Mouse (Mus musculus): ENCODE results near the gene Efnb2.
A peak's percentile ranks its signal among the peaks of the same experiment; 100 is the strongest.

Efnb2 gene

DNA sequence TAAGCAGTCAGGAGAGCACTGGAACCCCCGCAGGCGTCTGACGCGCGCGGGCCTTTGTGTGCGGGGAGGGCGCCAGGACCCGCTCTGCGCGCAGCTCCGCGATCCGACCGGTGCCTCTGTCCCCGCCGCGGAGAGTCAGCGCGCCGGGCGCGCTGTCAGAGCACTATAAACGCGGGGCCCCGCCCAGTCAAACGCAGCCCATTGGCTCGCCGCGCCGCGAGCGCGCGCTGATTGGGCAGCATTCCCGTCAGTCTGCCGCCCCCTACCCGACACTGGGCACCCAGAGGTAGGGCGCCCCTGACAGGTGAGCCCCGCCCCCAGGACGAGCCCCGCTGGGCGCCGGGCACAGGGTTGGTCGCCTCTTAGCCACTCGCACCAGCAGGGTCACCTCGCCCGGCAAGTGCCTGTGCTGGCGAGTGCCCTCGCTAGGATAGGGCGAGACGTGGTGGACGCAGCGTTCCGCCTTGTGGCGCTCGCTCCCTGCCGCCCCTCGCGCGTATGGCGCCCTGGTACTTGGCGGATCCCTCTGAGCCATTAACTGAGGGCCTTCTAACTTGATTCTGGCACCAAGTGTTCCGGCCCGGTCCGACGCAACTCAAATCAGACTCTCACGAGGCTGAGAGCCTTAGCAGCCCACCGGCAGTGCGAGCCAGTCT lies at the start of gene Efnb2:
Gene Efnb2 (minus strand): TSS at position 140 of the 656 bp plus-strand sequence.
- peak; percentile 89 for DNase-seq (ENCODE audit: low read depth, low spot score)

DNA sequence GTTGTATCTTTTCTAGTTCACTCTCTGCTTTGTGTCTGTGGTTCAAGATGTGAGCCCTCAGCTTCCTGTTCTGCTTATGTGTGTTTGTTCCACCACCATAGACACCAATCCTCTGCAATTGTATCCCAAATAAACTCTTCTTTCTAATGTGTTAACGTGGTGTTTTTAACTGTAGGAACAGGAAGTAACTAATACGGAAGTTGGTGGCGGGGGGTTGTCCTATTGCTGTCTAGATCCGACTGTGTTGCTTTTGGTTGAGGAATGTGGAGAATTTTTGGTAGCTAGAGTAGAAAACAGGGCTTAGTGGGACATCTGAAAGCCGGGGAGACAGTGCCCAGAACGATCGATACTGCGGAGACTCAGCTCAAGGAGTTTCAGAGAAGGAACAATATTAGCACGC lies 43.8 kb upstream of the Efnb2 start:
- DNase-seq (ENCODE audit: low read depth, low spot score) = no peak

DNA sequence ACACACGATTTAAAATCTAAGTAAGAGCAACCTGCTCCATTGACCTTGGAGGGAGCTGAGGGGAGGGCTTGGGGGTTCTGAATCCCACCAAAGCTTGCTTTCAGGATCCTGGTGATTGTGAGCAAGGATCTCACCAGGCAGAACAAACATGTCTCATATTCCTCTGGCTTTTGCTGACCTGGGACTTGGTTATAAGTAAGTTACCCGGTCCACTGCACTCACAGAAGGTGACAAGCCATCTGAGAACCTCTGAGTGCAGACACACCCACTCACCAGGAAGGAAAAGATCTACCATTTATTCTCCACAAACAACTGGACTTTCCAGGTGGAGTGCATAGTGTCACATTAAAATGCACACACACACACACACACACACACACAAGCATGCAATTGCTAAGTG lies 42.6 kb upstream of the Efnb2 start:
- DNase-seq (ENCODE audit: low read depth, low spot score) = no peak

DNA sequence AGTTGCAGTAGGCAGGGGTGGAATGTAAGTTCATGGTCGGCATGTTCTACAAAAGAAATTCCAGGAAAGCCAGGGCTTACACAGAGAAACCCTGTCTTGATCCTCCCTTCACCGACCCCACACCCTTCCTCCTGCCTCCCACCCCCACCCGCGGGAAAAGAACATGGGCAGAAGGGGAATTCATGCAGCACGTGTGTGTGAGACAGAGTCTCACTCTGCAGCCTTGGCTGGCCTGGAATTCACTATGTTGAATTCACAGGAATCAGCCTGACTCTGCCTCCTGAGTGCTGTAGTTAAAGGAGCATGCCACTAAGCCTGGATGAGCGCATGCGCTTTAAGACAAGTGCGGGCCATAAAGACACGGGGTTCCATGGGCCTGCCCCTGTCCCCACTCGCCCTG lies 39.8 kb upstream of the Efnb2 start:
- no peak for DNase-seq (ENCODE audit: low read depth, low spot score)

DNA sequence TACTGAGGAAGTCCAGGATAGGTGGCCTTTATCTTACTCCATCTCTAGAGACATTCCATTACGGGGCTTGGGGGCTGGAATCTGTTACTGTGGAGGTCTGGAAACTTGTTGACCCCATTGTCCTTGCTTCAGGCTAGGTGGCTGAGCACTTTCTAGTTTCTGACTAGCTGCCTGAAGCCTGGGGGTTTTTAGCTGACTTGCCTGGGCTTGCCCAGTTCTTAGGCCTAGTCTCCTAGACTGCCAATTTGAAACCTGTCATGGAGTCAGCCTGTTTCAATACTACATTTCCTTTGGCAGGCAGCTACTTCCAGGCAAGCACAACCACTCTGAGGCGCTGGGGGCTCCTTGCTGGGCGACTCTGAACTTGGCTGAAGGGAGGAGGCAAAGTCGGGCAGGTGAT lies 39.2 kb upstream of the Efnb2 start:
- DNase-seq (ENCODE audit: low read depth, low spot score) = no peak

DNA sequence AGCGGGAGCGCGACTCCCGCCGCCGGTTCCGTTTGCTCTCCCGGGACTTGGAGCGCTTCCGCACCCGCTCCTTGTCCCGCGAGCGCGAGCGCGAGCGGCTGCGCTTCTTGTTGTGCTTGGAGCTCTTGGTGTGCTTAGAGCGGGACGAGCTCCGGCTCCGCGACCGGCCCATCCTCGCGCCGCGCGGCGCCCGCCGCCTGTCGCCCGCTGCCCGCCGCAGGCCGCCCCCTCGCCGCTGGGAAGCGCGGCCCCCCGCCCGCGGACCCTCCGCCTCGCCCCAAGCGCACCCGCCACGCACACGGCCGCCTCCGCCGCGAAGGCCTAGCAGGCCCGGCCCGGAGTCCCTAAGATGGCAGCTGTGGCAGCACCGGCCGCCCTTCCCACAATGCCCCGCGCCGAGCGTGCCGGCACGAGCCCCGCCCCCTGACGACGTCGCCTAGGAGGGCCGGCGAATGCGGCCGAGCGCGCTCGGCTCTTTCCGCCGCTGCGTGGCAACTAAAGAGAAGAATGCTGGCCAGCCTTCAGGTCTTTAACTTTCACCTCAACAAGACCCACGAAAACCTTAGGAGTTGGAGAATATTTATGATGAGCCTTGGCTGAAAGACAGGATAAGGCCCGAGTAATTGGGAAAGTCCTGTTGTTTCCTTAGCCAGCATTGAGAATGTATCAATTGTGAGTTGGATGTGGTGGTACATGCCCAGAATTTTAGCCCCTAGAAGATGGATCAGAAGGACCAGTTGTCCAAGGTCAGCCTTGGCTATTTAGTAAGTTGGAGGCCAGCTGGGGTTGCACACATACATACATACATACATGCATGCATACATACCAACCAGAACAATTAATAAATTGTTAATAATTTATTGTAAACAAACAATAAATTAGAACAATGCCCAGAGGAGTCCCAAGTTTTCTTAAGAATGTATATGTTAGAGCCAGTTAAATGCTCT lies 29.4 kb upstream of the Efnb2 start, which contains the start of gene Arglu1:
Gene Arglu1 (minus strand): TSS at position 376 of the 947 bp plus-strand sequence.
- peak; percentile 82 for DNase-seq (ENCODE audit: low read depth, low spot score)

DNA sequence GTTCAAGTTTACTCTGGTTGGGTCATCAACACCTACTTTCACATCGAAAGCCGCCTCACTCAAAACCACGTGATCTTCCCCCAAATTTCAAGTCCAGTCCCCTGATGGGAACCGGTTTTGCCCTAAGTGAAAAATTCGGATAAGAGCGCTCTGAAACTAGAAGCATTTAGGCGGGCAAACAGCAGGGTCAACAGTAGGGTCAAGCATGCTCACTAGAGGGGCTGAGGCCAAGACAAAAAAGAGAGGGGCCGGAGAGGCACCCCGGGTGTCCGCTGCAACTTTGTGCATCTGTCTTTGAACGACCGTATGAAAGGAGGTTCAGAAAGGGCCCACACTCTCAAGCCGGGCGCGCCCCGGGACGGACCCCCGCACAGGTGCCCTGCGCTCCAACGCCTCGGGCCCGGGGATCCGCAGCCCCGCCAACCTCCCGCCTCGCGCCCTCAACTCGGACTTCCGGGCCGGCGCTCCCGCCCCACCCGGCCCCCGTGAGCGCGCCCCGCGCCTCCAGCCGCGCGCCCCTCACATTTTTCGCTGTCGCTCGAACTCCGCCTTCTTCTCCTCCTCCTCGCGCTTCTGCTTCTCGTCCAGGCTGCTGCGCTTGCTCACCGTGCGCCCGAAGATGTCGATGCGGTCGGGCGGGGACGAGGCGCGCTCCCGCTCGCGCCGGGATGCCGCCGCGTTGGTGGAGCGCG lies 28.6 kb upstream of the Efnb2 start:
- DNase-seq (ENCODE audit: low read depth, low spot score) = no peak

DNA sequence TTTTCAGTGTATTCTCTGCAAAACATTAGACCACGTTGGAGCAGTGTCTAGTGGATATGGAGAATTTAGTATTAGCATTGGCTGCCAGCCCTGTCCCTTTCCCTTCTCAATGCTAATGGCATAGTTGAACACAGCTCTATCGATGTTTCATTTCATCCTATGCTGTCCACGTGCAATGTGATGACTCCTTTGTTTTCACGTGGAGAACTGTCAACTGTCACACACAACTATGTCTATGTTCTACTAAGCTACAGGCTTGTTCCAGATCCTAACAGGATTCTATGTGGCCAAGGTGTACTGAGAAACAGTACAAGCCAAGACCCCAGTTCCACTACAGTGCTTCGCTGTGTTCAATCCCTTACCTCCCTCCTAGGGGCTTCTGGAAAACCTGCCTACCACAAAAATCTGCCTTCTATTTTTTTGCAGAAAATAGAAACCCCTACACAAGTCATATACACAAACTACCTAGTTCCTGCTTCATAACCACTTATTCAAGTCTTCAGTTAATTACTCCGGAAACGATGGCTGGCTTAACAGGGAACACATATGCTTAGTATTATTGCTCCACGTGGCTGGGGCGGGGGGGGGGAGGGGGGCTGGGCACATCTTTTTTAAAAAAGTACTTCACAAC lies 27.9 kb upstream of the Efnb2 start:
- no peak for DNase-seq (ENCODE audit: low read depth, low spot score)

DNA sequence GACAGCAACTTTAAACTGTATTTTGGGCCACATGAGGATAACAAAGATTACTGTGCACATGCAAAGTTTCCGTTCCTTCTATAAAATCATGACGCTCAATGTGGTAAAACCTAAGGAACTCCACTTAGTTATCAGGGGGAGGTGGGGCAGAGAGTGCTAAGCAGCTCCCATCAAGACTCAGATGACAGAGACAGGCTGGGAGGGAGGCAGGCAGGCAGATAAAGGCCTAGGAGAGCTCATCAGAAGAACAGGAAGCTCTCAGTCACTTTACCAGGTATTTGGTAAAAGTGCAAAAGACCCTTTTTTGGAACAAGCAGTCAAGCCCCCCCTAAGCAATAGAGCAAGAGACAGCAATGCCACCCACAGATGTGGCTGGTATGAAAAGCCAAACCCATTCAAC lies 24.5 kb upstream of the Efnb2 start:
- DNase-seq (ENCODE audit: low read depth, low spot score) = no peak

DNA sequence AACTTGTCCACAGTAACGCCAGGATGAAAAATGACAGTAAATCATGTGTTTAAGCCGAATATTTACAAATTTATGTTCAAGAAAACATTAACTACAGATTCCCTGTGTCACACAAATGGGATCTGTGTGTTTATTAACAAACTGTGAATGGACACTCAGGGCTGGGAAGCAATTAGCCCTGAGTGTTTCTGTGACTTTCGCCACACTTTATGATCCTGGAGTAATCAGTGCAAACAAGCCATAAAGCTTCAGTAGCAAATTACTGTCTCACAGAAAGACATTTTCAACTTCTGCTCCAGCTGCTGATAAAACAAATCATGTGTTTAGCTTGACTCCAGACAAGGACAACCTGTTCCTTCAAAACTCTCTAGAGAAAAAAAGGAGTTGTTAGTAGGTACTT lies 21.7 kb upstream of the Efnb2 start:
- DNase-seq (ENCODE audit: low read depth, low spot score) = no peak

DNA sequence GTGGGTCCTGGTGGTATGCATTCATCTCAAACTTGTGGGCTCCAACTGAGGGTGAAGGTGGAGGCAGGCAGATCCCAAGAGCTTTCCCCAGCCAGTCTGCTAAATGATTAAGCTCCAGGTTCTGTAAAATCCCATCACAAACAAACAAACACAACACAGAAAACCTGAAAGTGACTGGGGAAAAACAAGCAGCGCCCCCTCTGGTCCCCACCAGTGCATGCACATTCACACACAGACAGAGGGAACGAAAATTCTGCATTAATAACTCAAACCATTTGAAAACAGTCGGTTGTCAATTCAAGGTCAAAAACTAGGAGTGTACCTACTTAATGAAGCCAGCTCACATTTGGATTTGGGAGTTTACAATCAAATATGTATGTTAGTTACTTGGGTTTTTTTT lies 17.2 kb upstream of the Efnb2 start:
- DNase-seq (ENCODE audit: low read depth, low spot score) = no peak

DNA sequence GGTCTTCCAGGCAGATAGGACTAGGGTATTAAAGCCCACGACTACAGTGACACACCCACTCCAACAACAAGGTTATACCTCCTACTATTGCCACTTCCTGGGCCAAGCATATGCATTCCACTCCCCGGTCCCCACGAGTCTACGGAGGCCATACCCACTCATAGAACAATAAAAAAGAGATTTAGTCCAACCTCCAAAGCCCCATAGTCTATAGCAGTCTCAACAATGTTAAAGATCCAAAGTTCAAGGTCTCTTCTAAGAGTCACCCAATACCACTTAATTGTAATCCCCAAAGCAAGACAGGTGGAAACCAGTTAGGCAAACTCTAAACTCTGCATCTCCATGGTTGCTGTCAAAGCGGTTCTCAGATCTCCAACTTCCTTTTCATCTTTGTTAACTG lies 13.8 kb upstream of the Efnb2 start:
- DNase-seq (ENCODE audit: low read depth, low spot score) = no peak

DNA sequence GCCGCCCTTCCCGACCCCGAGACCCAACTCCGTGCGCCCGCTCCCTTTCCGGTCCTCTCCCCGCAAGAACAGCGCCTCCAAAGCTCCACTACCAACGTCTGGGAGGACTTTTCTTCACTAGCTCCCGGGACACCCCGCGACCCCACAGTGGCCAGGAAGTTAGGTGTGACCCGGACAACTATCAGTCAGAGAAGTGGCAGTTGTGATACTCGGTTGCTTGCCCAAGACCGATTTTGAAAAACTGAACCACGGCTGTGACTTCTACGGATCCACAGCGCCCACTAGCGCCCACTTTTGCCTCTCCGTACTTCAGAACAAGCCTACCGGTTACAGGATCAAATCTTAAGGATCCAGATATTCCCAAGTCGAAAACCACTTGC lies 707 bp upstream of the Efnb2 start:
- DNase-seq (ENCODE audit: low read depth, low spot score) = peak; percentile 80

DNA sequence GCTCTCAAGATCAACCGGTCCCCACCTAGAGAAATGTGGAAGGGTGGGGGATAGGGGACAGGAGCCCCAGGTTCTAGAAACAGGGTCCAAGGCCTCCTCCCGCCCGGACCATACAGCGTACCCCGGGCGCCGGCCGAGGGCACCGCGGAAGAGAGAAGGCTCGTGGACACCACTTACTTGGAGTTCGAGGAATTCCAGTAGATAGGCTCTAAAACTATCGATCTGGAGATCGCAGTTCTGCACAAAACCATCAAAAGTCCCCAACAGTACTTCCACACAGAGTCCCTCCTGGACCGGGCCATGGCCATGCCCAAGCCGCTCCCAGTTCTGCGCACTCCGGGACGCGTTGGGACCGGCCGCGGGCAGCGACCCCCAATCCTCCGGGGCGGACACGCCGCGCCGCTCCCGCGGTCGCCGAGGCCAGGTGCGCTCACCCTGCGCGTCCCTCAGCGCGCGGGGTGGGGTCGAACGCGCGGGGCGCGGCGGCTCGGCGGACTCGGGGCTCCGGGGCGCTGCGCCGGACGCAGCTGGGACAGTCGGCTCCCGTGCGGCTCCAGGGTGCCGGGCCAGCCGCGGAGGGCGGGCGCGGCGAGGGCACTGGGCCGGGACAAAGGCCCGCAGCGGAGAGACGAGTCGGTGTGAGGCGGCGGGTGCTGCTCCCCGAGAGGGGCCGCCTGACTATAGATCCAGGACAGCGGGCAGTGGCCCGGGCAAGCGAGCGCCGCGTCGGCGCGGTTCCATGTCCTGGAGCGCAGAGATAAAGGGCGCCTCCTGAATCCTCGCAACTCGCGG lies 539 bp downstream of the Efnb2 start:
- DNase-seq (ENCODE audit: low read depth, low spot score) = no peak

DNA sequence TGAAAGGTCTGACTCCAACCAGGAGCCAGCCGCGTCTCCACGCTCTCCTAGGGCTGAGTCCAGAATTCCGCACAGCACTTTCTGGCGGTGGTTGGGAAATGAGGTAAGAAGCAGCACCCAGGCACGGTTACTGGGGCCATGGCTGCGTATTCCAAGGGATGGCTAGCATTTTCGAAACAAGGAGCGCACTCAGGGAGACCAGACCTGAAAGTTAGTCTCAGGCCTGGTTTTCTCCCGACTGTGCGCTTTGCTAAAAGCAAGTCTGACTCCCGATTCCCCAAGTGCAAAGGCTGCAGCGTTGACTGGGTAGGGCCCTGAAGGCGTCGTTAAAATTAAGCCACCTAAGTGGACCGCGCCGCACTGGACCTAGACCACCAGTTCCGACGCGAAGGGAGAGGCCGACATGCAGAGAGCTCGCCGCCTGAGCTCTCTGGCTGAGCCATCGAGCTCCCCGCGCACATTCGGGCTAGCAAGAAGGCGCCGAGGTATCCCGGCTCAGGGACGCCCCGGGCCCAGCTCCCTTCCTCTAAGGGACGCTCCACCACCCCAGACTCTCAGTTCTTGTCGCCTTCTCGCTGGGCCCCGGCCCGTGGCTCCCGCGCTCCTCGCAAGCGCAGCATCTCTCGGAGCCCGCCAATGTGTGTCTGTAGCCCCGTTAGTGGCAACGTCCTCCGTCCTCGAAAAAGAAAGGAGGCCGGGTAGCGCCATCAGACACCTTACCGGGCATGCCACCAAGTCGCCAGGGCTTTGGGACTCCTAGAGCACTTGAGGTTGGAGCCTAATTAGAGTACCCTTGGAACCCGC lies 1.3 kb downstream of the Efnb2 start:
- no peak for DNase-seq (ENCODE audit: low read depth, low spot score)

DNA sequence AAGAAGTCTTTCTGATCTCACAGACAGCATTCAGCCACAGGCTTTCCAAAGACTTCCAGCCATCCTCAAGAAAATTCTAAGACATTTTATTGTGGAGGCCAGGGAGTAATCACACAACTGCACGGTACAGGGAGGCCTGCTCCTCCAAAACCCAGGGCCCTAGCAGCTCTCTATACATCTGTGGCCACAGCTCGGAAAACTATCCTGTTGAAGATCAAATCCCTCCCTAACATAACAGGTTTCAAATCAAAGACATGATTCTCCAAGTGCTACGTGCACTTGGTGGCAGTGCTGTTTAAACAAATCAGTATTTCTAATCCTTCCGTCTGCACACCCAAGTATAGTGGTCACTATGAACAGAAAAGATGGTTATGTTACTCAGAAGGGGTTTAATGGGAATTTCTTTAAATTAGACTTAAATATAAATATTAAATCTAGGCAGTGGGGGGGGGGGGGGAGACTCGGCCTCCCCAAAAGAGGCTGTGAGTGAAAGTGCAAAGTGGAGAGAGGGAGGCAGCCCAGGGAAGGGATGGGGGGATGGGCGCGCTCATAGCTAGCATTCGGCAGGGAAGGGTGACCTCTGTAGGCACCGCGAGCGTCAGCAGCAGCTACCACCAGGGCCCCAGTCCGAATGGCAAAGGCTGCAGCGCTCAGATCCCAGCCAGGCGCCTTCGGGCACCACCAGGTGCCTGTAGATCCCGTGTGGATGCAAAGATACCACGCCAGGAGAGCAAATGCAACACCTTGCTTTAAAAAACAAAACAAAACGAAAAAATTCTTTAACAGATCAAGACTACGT lies 2.4 kb downstream of the Efnb2 start:
- no peak for DNase-seq (ENCODE audit: low read depth, low spot score)

DNA sequence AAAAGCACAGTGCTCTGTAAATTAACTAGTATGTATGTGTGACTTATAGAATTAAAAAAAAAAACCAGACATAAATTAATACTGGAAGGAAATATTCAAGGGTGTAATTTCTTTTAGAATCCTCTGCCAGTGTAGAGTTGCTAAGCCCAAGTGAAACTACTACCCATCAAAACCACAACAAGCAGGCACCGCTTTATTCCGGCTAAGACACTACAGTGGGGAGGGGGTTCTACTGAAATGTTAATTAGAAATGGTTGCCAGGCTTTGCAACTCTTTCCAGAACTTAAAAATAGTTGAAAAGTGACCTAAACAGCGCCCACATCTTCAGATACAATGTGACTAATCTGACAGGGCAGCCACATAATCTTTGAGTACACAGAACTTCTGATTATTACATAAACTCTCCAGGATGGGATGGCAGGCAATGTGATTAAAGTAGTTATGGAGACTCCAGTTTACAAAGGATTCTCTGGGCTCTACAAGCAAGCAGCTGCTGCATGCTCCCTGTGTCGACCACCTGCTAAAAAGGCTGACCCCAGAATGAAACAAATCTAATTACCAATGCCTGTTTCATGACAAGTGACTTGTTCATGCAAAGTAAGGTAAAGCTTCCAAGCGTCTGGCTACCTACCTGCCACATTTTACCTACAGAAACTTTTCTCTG lies 3.2 kb downstream of the Efnb2 start:
- DNase-seq (ENCODE audit: low read depth, low spot score) = no peak

DNA sequence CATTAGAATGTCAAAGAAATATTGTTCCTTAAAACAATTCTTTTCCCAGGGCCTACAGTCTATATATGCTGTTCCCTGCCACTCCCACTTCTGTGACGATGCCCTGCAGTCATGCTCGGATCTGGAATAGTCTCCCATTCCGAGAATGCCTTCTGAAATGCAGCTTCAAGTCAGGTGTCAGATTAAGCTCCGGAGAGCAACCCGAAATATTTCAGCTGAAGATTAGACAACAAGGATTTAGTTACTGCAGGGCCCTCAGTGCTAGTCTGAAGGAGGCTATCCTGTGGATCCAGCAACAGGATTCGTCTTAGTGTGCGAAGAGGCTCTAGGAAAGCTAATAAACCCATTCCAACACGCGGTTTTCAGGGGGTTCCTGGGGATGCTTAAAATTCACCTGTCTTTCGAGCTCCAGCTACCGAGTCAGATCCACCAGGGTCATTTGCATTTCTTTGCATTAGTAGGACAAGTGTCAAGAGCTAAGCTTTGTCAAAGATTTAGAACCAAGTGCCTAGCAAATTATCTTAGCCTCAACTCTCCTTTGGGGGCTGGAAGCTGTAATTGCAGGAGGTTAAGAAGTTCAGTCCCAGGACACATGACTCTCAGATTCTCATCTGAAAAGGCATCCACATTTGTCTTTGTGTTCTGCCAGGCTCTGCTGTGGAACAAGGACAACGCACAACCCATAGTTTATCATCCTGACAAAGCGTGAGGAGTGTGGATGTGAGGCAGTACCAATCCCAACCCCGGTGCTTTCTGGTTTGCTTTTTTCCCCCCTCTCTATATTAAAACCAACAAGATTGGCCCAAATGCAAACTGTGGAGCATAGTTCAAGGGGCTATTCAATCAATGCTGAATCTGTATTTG lies 4.2 kb downstream of the Efnb2 start:
- DNase-seq (ENCODE audit: low read depth, low spot score) = no peak

All from WW6 (cell line).